Mouse (Mus musculus) neural tube, embryonic 14.5 days (tissue): Measurements from ENCODE around the gene Atl1. TPM values are rescaled to one million over a fixed set of nuclear protein-coding genes. Genes with fewer than 3 reads are reported as not detected.

Source experiments
- ATAC-seq: fragments of 200-750 bp; cut with Nextera tagmentation; 2 replicates; pipeline ENCODE4 v1.8.0; 2017; ENCODE audit warnings: low read depth, mild to moderate bottlenecking, moderate TSS enrichment, moderate library complexity
- H3K27ac ChIP-seq: fragments of 300-500 bp; sonication (generic); 2 replicates; pipeline ENCODE4 v1.5.1; 2014; ENCODE audit warnings: low read depth, mild to moderate bottlenecking, control low read depth, low read length, moderate library complexity, mixed read lengths
- H3K27me3 ChIP-seq: fragments of 300-500 bp; sonication (generic); 2 replicates; pipeline ENCODE4 v1.6.1; 2014; ENCODE audit warnings: low read length; ENCODE audit not compliant: control insufficient read depth, insufficient read depth
- H3K36me3 ChIP-seq: fragments of 300-500 bp; sonication (generic); 2 replicates; pipeline ENCODE4 v1.6.1; 2014; ENCODE audit warnings: low read length, mixed read lengths; ENCODE audit not compliant: control insufficient read depth, insufficient read depth
- H3K4me1 ChIP-seq: fragments of 300-500 bp; sonication (generic); 2 replicates; pipeline ENCODE4 v1.6.1; 2014; ENCODE audit warnings: low read length; ENCODE audit not compliant: control insufficient read depth, insufficient read depth
- H3K4me2 ChIP-seq: fragments of 300-500 bp; sonication (generic); 2 replicates; pipeline ENCODE4 v1.6.1; 2014; ENCODE audit warnings: mild to moderate bottlenecking, low read depth, low read length, control low read depth
- H3K4me3 ChIP-seq: fragments of 300-500 bp; sonication (generic); 2 replicates; pipeline ENCODE4 v1.5.1; 2014; ENCODE audit warnings: low read depth, low read length, control low read depth, mixed read lengths
- H3K9ac ChIP-seq: fragments of 300-500 bp; sonication (generic); replicated peaks from 2 replicates; pipeline ENCODE4 v1.6.1; 2014; ENCODE audit warnings: low read depth, mild to moderate bottlenecking, control low read depth, low read length, mixed read lengths
- H3K9me3 ChIP-seq: fragments of 300-500 bp; sonication (generic); 2 replicates; pipeline ENCODE4 v1.6.1; 2016; ENCODE audit warnings: low read length; ENCODE audit not compliant: control insufficient read depth
- WGBS: fragments of 180-500 bp; shearing (Covaris S2); extraction: QIAGEN DNeasy Blood & Tissue Kit; methylation state at CpG from one replicate; pipeline ENCODE4 v1.1.7; 2014; 5-methylcytosine and 5-hydroxymethylcytosine counted together
- polyA plus RNA-seq: library from polyadenylated mRNA; unstranded; fragments of >200 nt; fragmentation: Nextera tagmentation; extraction: Ambion mirVana; gene quantifications from 2 replicates; pipeline ENCODE4 v1.2.1, GENCODE M21; 2014

The Atl1 gene
- polyA plus RNA-seq, 1 experiment from 2014 or later = 166 TPM

DNA sequence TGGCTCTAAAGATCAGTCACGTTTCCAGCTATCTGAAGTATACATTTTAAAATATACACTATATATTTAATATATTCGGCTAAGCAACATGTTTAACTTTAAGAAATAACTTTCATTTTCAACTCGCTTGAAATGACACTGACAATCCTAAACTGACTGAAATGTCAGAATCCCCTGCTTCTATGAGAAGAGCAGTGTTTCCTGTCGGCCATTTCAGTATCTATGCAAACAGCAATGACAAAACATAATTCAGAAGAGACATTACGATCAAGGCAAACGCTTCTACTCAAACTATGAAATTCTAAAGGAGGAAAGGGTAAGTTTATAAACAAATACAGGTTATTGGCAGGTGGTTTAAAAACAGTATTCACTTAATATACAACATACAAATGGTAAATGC, 84.3 kb downstream of the Atl1 start:
- no peak for ATAC-seq

DNA sequence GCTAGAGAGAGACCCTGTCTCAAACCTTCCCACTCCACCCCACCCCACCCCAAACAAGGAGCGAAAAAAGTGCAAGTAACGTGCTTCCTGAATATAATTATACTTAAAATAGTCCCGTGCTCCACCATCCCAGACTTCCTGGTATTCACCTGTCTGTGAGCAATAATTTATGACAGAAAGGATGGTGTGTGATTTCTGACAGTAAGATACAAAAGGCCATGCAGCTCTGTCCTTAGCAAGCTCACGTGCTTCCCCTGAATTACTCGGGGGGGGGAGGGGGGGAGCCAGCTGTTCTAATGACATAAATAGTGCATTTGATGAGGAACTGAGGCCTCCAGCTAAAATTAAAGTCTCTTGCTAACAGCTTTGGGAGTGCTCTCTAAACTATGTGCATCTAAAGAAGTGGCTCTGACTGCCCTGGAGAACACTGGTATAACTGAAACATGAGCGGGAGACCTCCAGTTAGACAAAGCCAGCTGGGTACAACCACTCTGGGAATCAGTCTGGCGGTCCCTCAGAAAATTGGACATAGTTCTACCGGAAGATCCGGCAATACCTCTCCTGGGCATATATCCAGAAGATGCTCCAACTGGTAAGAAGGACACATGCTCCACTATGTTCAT, 85.1 kb downstream of the Atl1 start:
- peaks cover 4% of the 10 kb centered on the region; the same call in 1 of the 2 replicates for H3K4me1 ChIP-seq
- H3K4me2 ChIP-seq = no peak overlapping the region
- 39% methylated on average over 9 of the region's 9 CpGs for WGBS
- H3K9ac ChIP-seq = no peak overlapping the region
- no peaks in the 10 kb centered on the region for H3K27me3 ChIP-seq
- H3K36me3 ChIP-seq = peaks cover 9% of the 10 kb centered on the region; the same call in 1 of the 2 replicates
- ATAC-seq = no peak
- H3K9me3 ChIP-seq = no peaks in the 10 kb centered on the region
- H3K4me3 ChIP-seq = no peak overlapping the region
- H3K27ac ChIP-seq = 0 out of 2 replicates have a peak overlapping the region, but pooled peaks have one; percentile 10

More for the DNA sequence above, 84.3 kb downstream of the Atl1 start:
- Histone ChIP-seq H3K27ac (no peak overlapping the region), H3K36me3 (peaks cover 3% of the 10 kb centered on the region; the same call in 1 of the 2 replicates), H3K4me2 (no peak overlapping the region), H3K27me3 (no peaks in the 10 kb centered on the region), H3K4me1 (peaks cover 4% of the 10 kb centered on the region; the same call in 1 of the 2 replicates), H3K4me3 (no peak overlapping the region), H3K9me3 (no peaks in the 10 kb centered on the region), H3K9ac (no peak overlapping the region)
- WGBS = 88% methylated on average over 6 of the region's 6 CpGs

DNA sequence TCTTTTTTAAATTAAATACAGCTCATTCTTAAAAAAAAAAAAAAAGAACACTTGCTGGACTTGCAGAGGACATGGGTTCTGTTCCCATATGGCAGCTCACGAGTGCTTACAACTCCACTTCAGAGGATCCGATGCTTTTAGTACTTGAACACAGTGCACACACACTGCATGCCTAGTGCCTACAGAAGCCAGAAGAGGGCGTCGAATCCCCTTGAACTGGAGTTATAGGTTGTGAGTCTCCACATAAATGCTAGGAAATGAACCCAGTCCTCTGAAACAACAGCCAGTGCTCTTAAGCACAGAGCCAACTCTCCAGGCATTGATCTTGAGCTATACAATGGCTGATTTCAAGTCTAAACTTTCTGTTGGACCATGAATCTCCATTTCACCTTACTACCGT, 90.5 kb downstream of the Atl1 start:
- H3K4me2 ChIP-seq = no peak overlapping the region
- no peaks in the 10 kb centered on the region for H3K9me3 ChIP-seq
- peaks cover 17% of the 10 kb centered on the region; the same call in 1 of the 2 replicates for H3K36me3 ChIP-seq
- WGBS = 79% methylated on average over 5 of the region's 5 CpGs
- no peak overlapping the region for H3K9ac ChIP-seq
- H3K27me3 ChIP-seq = no peaks in the 10 kb centered on the region; the same call in 1 of the 2 replicates
- ATAC-seq = no peak
- no peak overlapping the region for H3K27ac ChIP-seq
- H3K4me3 ChIP-seq = no peak overlapping the region
- peaks cover 10% of the 10 kb centered on the region for H3K4me1 ChIP-seq

DNA sequence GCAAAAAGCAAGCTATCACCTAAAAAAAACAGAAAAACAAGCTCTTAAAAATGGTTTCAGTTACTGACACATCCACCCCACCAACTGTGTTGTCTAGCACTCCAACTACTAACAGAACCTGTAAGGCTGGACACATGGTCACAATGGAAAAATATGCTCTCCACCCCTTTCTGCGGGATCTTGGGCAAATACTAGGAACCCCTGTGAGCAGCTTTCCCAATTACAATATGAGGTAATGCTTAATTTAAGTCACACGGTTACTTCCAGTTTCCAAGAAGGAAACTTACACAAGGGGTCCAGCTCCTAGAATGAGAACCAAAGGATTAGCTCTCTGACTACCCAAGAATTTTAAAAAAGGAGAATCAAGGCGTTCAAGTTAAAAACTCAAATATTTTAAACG, 93.1 kb downstream of the Atl1 start:
- Histone ChIP-seq H3K9ac (no peak overlapping the region; the same call in 1 of the 2 replicates), H3K4me1 (peaks cover 10% of the 10 kb centered on the region), H3K9me3 (no peaks in the 10 kb centered on the region), H3K36me3 (peaks cover 15% of the 10 kb centered on the region; the same call in 1 of the 2 replicates), H3K27me3 (no peaks in the 10 kb centered on the region; the same call in 1 of the 2 replicates), H3K27ac (no peak overlapping the region), H3K4me2 (peak overlapping the region; percentile 59), H3K4me3 (peak overlapping the region; percentile 92)
- ATAC-seq = no peak
- 39% methylated on average over 4 of the region's 4 CpGs for WGBS

GRCm38 (mm10) chr12:69986241-69986762, 93.9 kb downstream of the Atl1 start:
- H3K27ac ChIP-seq = peak overlapping the region; percentile 91
- H3K36me3 ChIP-seq = peaks cover 14% of the 10 kb centered on the region; the same call in 1 of the 2 replicates
- H3K27me3 ChIP-seq = no peaks in the 10 kb centered on the region; the same call in 1 of the 2 replicates
- H3K4me2 ChIP-seq = peak overlapping the region; percentile 59
- peak; percentile 67 for ATAC-seq
- peak overlapping the region; percentile 92 for H3K4me3 ChIP-seq
- no peaks in the 10 kb centered on the region for H3K9me3 ChIP-seq
- peaks cover 10% of the 10 kb centered on the region for H3K4me1 ChIP-seq
- WGBS = under 1% methylated on average over 32 of the region's 36 CpGs
- H3K9ac ChIP-seq = peak overlapping the region; percentile 90

DNA sequence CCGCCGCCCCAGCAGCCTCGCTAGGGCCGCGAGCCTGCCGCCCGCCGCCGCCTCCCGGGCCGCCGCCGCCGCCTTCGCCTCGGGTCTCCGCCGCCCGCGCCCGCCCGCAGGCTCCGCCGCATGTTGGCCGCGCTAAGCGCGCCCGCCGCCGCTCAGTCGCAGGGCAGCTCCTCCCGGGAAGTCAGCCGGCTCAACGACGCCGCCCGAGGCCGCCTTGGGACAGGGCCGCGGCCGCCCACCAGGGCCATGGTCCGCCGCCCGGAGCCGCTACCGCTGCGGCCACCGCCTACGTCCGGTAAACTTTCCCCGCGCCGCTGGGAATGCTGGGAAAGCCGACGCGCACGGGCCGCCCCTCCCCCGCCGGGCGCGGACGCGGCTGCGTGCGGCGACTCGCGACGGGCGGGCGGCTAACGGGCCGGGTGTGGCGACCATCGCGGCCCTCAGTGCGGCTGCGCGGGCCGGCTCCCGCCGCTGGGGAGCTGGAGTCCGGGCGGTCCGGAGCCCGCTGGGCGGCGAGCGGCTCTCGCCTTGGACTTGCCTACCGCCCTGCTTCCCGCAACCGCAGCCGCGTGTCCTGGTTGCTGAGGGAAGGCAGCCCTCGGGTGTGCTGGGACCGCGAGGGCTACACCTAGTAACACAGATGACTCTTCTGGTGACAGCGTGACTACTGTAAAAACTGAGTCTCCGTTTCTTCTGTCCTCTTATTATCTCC, 94.5 kb downstream of the Atl1 start, which contains the start of gene Sav1:
Sav1 (minus strand) TSS at position 217 of the 712 bp plus-strand sequence.
- Histone ChIP-seq H3K4me3 (peak within 1 kb of the TSS; percentile 92), H3K9ac (peak within 1 kb of the TSS; percentile 90), H3K4me2 (peak within 1 kb of the TSS; percentile 59), H3K4me1 (peaks cover 10% of the 10 kb centered on the region), H3K27ac (peak within 1 kb of the TSS; percentile 91), H3K9me3 (no peaks in the 10 kb centered on the region), H3K36me3 (peaks cover 14% of the 10 kb centered on the region; the same call in 1 of the 2 replicates), H3K27me3 (no peaks in the 10 kb centered on the region; the same call in 1 of the 2 replicates)
- under 1% methylated on average over 99 of the region's 102 CpGs for WGBS
- peak; percentile 94 for ATAC-seq

DNA sequence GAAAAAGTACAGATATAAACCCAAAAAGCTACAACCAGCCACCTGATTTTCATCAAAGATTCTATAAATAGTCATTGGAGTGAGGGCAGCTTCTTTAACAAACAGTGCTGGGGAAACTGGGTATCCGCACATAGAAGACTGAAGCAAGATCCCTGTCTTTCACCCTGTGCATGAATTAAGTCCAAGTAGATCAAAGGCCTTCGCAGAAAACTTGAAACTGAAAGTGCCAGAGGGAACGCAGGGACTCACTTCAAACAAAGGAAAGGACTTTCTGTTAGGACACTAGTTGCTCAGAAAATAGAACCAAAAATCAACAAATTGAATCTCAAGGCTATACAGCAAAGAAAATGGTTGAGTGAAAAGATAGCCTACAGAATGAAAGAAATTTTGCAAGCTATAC, 103.0 kb downstream of the Atl1 start:
- no peaks in the 10 kb centered on the region for H3K36me3 ChIP-seq
- no peaks in the 10 kb centered on the region for H3K4me1 ChIP-seq
- 82% methylated on average over 3 of the region's 3 CpGs for WGBS
- H3K27me3 ChIP-seq = no peaks in the 10 kb centered on the region
- no peak for ATAC-seq
- H3K27ac ChIP-seq = no peak overlapping the region
- H3K9me3 ChIP-seq = no peaks in the 10 kb centered on the region
- H3K4me3 ChIP-seq = no peak overlapping the region
- no peak overlapping the region for H3K4me2 ChIP-seq
- H3K9ac ChIP-seq = no peak overlapping the region

DNA sequence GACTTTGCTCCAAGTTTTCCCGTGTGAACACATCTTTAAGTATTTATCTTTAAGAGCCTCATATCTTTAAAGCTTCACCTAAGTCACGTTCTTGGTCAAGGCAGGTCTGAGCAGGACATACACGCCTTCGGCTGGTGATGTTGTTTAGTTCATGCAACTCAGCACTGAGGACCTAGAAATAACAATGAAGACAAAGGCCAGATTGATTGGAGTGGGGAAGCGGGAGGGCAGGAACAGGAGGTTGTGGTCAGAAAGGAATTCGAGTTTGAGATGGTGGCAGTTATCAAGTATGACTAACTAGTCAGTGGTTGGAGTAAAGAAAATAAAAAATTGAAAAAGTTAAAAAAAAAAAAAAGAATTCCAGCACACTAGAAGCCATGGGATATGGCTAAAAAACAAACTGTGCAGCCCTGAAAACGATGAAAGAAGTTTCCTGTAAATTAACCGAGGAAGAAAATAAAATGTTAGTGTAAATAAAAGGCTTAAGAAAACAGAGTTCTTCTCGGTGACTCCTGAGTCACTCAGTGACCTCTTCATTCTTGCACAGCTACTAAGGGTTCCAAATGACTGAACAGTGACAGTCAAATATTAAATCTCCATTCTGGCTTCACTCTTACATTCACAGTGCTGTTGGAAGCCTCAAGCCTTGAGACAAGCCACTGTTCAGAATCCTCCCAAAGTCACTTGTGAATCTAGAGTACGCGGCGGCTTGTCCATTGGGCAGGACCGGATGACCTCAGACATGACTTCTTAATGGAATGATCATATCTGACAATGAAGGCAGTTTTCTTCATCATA, 106.0 kb downstream of the Atl1 start:
- Histone ChIP-seq H3K4me1 (no peaks in the 10 kb centered on the region), H3K27me3 (no peaks in the 10 kb centered on the region), H3K9me3 (no peaks in the 10 kb centered on the region), H3K27ac (no peak overlapping the region), H3K4me3 (no peak overlapping the region), H3K9ac (no peak overlapping the region), H3K36me3 (no peaks in the 10 kb centered on the region), H3K4me2 (no peak overlapping the region)
- WGBS = 89% methylated on average over 13 of the region's 13 CpGs
- ATAC-seq = no peak
